Mouse (Mus musculus) CH12.LX (cell line): ENCODE results near the gene Mttp.

Source experiments
- CTCF ChIP-seq, 2 experiments: IDR thresholded peaks in 1 of 2; conservative IDR thresholded peaks in 1 of 2; 2 replicates each; pipeline ENCODE4 v1.5.1; 2011 to 2012; ENCODE audit warnings: low read depth in 2 of 2, low read length in 2 of 2, improper control_type of control experiment in 1 of 2, inconsistent platforms in 1 of 2, mild to moderate bottlenecking in 1 of 2, moderate library complexity in 1 of 2
- E2F4 ChIP-seq: IDR thresholded peaks from 2 replicates; pipeline ENCODE4 v1.6.1; 2011; ENCODE audit warnings: low read depth, low read length, improper control_type of control experiment; ENCODE audit not compliant: insufficient replicate concordance
- EP300 ChIP-seq: IDR thresholded peaks from 2 replicates; pipeline ENCODE4 v1.6.1; 2011; ENCODE audit warnings: low read length, improper control_type of control experiment
- HCFC1 ChIP-seq: IDR thresholded peaks from 2 replicates; pipeline ENCODE4 v1.6.1; 2012; ENCODE audit warnings: low read depth, mild to moderate bottlenecking, inconsistent platforms, low read length, improper control_type of control experiment
- MAFK ChIP-seq: IDR thresholded peaks from 2 replicates; pipeline ENCODE4 v1.6.1; 2011; ENCODE audit warnings: low read length, improper control_type of control experiment; ENCODE audit not compliant: insufficient replicate concordance
- MYC ChIP-seq: IDR thresholded peaks from 2 replicates; pipeline ENCODE4 v1.6.1; 2011; ENCODE audit warnings: low read depth, mild to moderate bottlenecking, improper control_type of control experiment, low read length
- POLR2A ChIP-seq: IDR thresholded peaks from 2 replicates; pipeline ENCODE4 v1.6.1; 2011; ENCODE audit warnings: low read depth, mild to moderate bottlenecking, improper control_type of control experiment, low read length
- RCOR1 ChIP-seq: conservative IDR thresholded peaks from 2 replicates; pipeline ENCODE4 v1.6.1; 2012; ENCODE audit warnings: low read depth, mild to moderate bottlenecking, inconsistent platforms, low read length, improper control_type of control experiment
- SMC3 ChIP-seq: IDR thresholded peaks from 2 replicates; pipeline ENCODE4 v1.6.1; 2011; ENCODE audit warnings: low read depth, low read length, improper control_type of control experiment
- TCF12 ChIP-seq: IDR thresholded peaks from 2 replicates; pipeline ENCODE4 v1.6.1; 2014; ENCODE audit warnings: low read depth, mild to moderate bottlenecking, inconsistent platforms, low read length, improper control_type of control experiment
- USF1 ChIP-seq: IDR thresholded peaks from 2 replicates; pipeline ENCODE4 v1.6.1; 2014; ENCODE audit warnings: low read depth, mild to moderate bottlenecking, inconsistent platforms, low read length, improper control_type of control experiment
- ZC3H11A ChIP-seq: IDR thresholded peaks from 2 replicates; pipeline ENCODE4 v1.6.1; 2012; ENCODE audit warnings: low read depth, mild to moderate bottlenecking, inconsistent platforms, low read length, improper control_type of control experiment

DNA sequence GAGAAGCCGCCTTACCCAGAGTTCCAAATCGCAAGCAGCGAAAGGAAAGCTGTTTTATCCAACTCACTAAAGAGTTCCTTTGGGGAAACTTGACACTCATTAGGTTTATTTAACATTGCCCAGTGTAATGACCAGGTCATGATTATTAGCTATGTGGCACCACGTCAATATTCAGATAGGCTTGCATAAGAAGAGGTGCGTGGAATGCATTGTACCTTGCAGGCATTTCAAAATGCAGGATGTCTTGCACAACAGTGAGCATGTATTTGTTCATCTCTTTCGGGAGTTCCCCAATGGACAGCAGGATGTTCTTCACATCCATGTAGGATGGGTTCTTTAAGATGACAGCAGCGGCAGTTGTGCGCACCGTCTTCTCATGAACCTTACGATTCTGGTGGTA, 37.9 kb downstream of the Mttp start:
- TF ChIP-seq EP300 (no peak), SMC3 (no peak), HCFC1 (no peak), CTCF (conservative IDR thresholded peaks at IDR 0.05 in 1 of 2, IDR thresholded peaks at IDR 0.05 in 1 of 2; ENCODE audit: low read depth in 2 of 2, low read length in 2 of 2) (no peak), TCF12 (no peak), MYC (no peak), RCOR1 (no peak), POLR2A (no peak), USF1 (no peak), MAFK (no peak), E2F4 (no peak), ZC3H11A (no peak)
